Mouse (Mus musculus) heart, adult 2 months (tissue): ENCODE results near the gene Gm6993. TPM values are rescaled to one million over a fixed set of nuclear protein-coding genes. Genes with fewer than 3 reads are reported as not detected.

ENCODE experiments used
- DNase-seq, 2 experiments: peaks; one replicate each; pipeline ENCODE4 v3.0.0; 2021
- H3K27ac ChIP-seq: fragments of 200-600 bp; 2 replicates; pipeline ENCODE4 v1.8.1; 2022
- H3K27me3 ChIP-seq: fragments of 200-500 bp; 2 replicates; pipeline ENCODE4 v1.6.1; 2012; ENCODE audit warnings: mild to moderate bottlenecking, low read length, inconsistent platforms, mixed read lengths; ENCODE audit not compliant: control insufficient read depth, insufficient read depth
- H3K36me3 ChIP-seq: fragments of 200-500 bp; 2 replicates; pipeline ENCODE4 v1.6.1; 2012; ENCODE audit warnings: low read length, inconsistent platforms; ENCODE audit not compliant: control insufficient read depth, insufficient read depth
- H3K4me1 ChIP-seq: fragments of 200-500 bp; 2 replicates; pipeline ENCODE4 v1.6.1; 2011; ENCODE audit warnings: low read length; ENCODE audit not compliant: control insufficient read depth, insufficient read depth
- H3K4me3 ChIP-seq: fragments of 200-600 bp; 2 replicates; pipeline ENCODE4 v1.8.1; 2022
- H3K79me2 ChIP-seq: fragments of 200-500 bp; replicated peaks from 2 replicates; pipeline ENCODE4 v1.6.1; 2012; ENCODE audit warnings: mild to moderate bottlenecking, inconsistent platforms, low read length, moderate library complexity, mixed read lengths; ENCODE audit not compliant: control insufficient read depth, insufficient read depth
- H3K9ac ChIP-seq: fragments of 200-500 bp; 2 replicates; pipeline ENCODE4 v1.6.1; 2012; ENCODE audit warnings: low read depth, mild to moderate bottlenecking, control low read depth, inconsistent platforms, low read length, mixed read lengths
- CTCF ChIP-seq: fragments of 200-600 bp; IDR thresholded peaks from 2 replicates; pipeline ENCODE4 v1.8.1; 2022; ENCODE audit warnings: antibody characterized with exemption, mild to moderate bottlenecking, moderate library complexity
- EP300 ChIP-seq: fragments of 200-500 bp; IDR thresholded peaks from 2 replicates; pipeline ENCODE4 v1.6.1; 2011; ENCODE audit warnings: low read depth, low read length, control low read depth; ENCODE audit not compliant: insufficient read depth
- POLR2A ChIP-seq: fragments of 200-500 bp; IDR thresholded peaks from 2 replicates; pipeline ENCODE4 v1.6.1; 2011; ENCODE audit warnings: mild to moderate bottlenecking, low read depth, low read length, control low read depth; ENCODE audit not compliant: insufficient read depth
- WGBS: fragments of 180-500 bp; shearing (Covaris S2); methylation state at CpG from one replicate; pipeline ENCODE4 v1.1.7; 2018; 5-methylcytosine and 5-hydroxymethylcytosine counted together
- intact Hi-C: fragments of 180-260 bp; cut with DNase I; formaldehyde crosslinking; loops from one replicate; pipeline ENCODE4 v1.15.1; 2025
- polyA plus RNA-seq: library from polyadenylated mRNA; depleted of rRNA; stranded (reverse); fragments of >200 nt; gene quantifications from 2 replicates; pipeline ENCODE4 v1.2.3, GENCODE M21; 2012
- total RNA-seq, 2 experiments: library from RNA; stranded (reverse); gene quantifications; 2 replicates each; pipeline ENCODE4 v1.2.3; 2021

The Gm6993 gene
- total and polyA plus RNA-seq, 3 experiments, result not detected

DNA sequence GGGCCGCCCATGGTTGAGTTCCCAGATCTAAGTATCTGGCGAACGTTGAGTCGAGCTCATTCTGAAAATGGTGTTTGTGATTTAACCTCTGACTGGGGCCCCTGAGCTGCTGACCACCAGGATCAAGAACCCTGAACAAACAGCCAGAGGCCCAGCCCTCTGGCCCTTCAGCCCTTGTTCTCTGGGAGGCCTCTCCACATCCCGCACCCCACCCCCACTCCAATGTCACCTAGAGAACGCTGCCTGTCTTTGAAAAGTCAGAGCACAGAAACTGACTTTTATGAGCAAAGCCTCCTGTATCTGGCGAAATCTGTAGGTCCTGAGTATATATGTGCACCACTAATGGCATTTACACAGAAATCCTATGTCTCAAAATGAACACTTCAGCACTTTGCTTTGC, 11.7 kb upstream of the Gm6993 start:
- TF ChIP-seq CTCF, result no peak
- TF ChIP-seq EP300, result no peak
- no peak for TF ChIP-seq POLR2A
- intact Hi-C loops, result no loop called here
- Histone ChIP-seq H3K79me2 (no peaks in the 10 kb centered on the region), H3K4me1 (no peaks in the 10 kb centered on the region), H3K27me3 (no peaks in the 10 kb centered on the region), H3K36me3 (no peaks in the 10 kb centered on the region), H3K9ac (no peak overlapping the region), H3K27ac (no peak overlapping the region), H3K4me3 (no peak overlapping the region)
- no peak for DNase-seq
- 81% methylated on average over 7 of the region's 7 CpGs for WGBS

DNA sequence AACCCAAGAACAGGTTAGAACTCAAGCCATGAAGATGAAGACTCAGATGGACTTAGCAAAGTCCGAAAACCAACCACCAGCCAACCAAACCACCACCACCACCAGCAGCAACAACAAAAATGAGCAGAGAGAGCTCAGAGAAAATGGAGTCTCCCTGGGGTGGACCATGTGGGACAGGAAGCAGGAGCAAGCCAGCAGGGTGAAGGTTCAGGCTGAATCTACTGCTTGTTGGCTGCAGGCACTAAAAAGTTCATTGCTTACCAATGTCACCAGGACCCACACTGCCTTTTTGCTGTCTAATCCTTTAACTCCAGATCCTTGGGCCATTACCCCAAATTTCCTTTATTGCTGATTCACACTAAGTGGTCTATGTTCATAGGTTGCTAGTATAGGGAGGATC, 7.9 kb upstream of the Gm6993 start:
- no peak overlapping the region for H3K4me3 ChIP-seq
- no peak overlapping the region for H3K27ac ChIP-seq
- H3K4me1 ChIP-seq, result no peaks in the 10 kb centered on the region
- 97% methylated on average over 1 of the region's 1 CpGs for WGBS
- no peak overlapping the region for H3K9ac ChIP-seq
- no peaks in the 10 kb centered on the region for H3K79me2 ChIP-seq
- no peak for DNase-seq
- no peaks in the 10 kb centered on the region for H3K36me3 ChIP-seq
- H3K27me3 ChIP-seq, result no peaks in the 10 kb centered on the region
- TF ChIP-seq CTCF, result no peak
- TF ChIP-seq EP300, result no peak
- intact Hi-C loops, result no loop called here

DNA sequence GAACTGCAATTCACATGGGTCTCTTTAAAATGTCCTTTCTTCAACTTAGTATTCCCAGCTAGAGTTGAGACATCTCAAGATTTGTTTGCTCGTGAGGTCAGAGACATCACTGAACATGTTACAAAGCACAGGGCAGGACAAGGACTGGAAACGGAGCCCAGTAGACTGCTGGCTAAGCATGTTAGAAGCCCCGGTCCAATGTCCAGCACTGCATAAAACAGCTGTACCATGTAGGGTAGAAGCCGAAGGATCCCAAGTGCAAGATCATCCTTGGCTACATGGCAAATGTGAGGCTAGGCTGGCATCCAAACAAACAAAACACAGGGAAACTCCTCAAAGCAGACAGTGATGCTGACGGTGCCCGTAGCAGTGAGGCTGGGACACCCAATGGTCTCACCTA, 5.6 kb upstream of the Gm6993 start:
- no peak overlapping the region for H3K4me3 ChIP-seq
- no peak overlapping the region for H3K9ac ChIP-seq
- DNase-seq, result no peak
- H3K36me3 ChIP-seq, result no peaks in the 10 kb centered on the region
- no peaks in the 10 kb centered on the region for H3K79me2 ChIP-seq
- intact Hi-C loops, result no loop called here
- 90% methylated on average over 6 of the region's 6 CpGs for WGBS
- no peaks in the 10 kb centered on the region for H3K27me3 ChIP-seq
- no peak for TF ChIP-seq CTCF
- TF ChIP-seq EP300, result no peak
- no peak for TF ChIP-seq POLR2A
- no peak overlapping the region for H3K27ac ChIP-seq
- H3K4me1 ChIP-seq, result no peaks in the 10 kb centered on the region; the same call in 1 of the 2 replicates

DNA sequence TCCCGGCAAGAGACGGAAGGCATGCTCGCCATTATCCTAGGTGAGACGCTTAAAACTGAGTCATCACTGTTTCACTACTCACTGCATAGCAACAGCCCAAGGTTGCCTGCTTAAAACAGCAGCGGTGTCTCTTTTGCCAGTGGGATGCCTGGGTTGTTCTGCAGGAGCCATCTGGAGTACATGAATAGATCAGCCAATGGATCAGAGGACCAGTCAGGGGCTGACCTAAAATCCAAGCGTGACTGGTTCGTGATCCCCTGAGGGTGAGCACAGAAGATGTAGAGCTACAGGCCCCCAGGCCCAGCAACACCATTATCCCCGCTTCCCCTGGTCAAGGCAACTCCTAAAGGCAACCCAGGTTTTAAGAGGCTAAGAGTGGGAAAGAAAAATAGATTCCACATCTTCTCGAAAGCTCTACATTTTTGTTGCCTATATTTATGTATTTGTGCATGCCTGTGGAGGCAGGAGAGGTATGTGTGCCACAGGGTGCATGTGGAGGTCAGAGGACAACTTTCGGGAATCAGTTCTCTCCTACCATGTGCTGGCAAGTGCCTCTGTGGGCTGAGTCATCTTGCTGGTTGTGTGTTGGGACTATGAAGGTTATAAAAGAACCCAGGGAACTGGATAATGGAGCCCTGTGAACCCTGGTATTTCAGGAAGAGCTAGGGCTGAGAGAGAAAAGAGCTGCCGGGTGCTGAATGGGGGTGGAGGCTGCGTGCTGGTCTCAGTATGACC, 3.5 kb upstream of the Gm6993 start:
- DNase-seq, result no peak
- H3K9ac ChIP-seq, result no peak overlapping the region
- 73% methylated on average over 12 of the region's 12 CpGs for WGBS
- no peak overlapping the region for H3K4me3 ChIP-seq
- TF ChIP-seq EP300 (no peak), POLR2A (no peak), CTCF (no peak)
- H3K27me3 ChIP-seq, result no peaks in the 10 kb centered on the region
- H3K4me1 ChIP-seq, result no peaks in the 10 kb centered on the region; the same call in 1 of the 2 replicates
- H3K36me3 ChIP-seq, result no peaks in the 10 kb centered on the region
- intact Hi-C loops, result no loop called here
- no peak overlapping the region for H3K27ac ChIP-seq
- no peaks in the 10 kb centered on the region for H3K79me2 ChIP-seq

DNA sequence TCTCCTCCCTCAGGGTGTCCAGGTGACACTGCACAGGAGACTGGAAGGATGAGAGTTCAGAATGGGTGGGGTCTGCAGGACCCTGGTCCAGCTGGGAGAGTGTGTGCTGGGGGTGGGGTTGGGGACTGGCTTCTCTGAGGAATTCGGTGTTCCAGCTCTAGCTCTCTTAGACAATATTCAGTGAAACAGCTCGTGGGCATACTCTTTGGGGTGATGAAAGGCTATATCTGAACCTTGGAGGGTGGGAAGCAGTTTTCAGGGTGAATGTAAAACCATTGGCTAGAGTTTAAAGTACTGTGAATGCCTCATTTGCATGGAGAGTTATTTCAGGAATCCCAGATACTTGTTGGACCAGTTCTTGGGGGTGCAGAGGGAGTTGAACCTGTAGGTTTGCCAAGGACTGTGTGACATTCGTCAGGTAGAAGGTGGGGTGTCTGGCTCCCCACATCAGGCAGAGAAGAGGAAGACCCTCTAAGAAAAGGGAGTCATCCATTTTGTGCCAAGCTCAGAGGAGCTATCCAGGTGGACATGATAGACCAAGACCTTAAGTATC, 1.5 kb upstream of the Gm6993 start:
- TF ChIP-seq CTCF, result no peak
- TF ChIP-seq EP300, result no peak
- no peak for TF ChIP-seq POLR2A
- Histone ChIP-seq H3K27me3 (no peaks in the 10 kb centered on the region), H3K79me2 (no peaks in the 10 kb centered on the region), H3K4me3 (no peak overlapping the region), H3K9ac (no peak overlapping the region), H3K27ac (no peak overlapping the region), H3K4me1 (peaks cover 2% of the 10 kb centered on the region), H3K36me3 (no peaks in the 10 kb centered on the region)
- DNase-seq, result no peak
- WGBS, result 84% methylated on average over 3 of the region's 3 CpGs
- intact Hi-C loops, result no loop called here

DNA sequence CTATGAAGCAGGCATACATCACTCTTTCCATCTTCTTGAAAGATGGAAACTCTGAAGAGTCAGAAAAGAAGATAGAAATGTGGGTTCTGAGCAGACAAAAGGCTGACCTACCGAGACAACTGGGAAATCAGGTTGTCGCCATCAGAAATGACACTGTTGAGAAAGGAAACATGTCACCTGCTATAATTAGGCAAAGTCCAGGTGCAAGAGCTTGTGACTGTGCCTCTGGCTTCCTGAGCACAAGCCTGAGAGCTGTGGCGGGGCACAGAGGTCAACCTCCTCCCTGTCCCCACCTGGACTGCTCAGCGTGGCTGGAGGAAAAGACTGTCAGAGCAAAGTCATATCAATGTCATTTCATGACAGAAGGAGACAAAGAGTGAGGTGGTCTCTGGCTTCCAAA, 772 bp upstream of the Gm6993 start:
- WGBS, result 51% methylated on average over 4 of the region's 4 CpGs
- Histone ChIP-seq H3K4me1 (peaks cover 2% of the 10 kb centered on the region), H3K4me3 (no peak overlapping the region), H3K27me3 (no peaks in the 10 kb centered on the region), H3K79me2 (no peaks in the 10 kb centered on the region), H3K36me3 (no peaks in the 10 kb centered on the region), H3K27ac (no peak overlapping the region), H3K9ac (no peak overlapping the region)
- TF ChIP-seq POLR2A, result no peak
- TF ChIP-seq EP300, result no peak
- TF ChIP-seq CTCF, result no peak
- no peak for DNase-seq
- intact Hi-C loops, result no loop called here
